Mouse (Mus musculus): Measurements from ENCODE around the gene Gtf2i. TPM values are rescaled to one million over a fixed set of nuclear protein-coding genes. Genes with fewer than 3 reads are reported as not detected.

Gene Gtf2i
- polyA plus RNA-seq, 1 experiment from 2014 or later: 29.8 TPM

DNA sequence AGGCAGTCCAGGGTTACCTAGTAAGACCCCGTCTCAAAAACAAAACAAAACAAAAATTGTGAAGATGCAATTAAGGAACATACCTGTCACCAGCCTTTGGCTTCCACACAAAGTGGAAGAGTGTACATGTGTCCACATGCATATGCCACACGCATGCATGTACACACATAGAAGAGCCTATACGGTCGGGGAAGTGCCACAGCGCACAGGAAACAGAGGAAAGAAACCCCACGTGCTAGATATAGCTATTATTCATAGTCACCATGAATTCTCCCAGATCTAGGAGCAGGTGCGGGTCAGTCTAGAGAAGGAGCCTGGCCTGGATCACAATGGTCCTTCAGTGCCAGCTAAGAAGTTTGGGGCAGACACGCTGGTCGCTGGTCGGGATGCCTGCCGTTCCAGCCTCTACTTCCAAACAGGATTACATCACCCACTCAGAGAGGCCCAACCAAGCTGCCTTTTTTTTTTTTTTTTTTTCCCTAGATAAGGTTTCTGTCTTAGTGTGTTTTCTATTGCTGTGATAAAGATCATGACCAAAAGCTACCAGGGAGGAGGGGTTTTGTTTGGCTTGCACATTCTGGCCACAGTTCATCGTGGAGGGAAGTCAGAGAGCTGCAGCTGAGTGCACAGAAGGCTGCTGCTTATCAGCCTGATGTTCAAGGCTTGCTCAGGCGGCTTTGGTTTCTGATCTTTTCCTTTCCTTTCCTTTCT lies 11.5 kb upstream of the Gtf2i start:
- Histone ChIP-seq H3K4me3 (ENCODE audit: low read depth, low read length) (no peak overlapping the region), H3K4me2 (ENCODE audit: low read depth, low read length) (no peak overlapping the region), H3K4me1 (ENCODE audit: insufficient read depth) (peaks cover 9% of the 10 kb centered on the region), H3K9ac (replicated peaks) (no peak overlapping the region), H3K9me3 (ENCODE audit: low read length) (no peaks in the 10 kb centered on the region), H3K27me3 (ENCODE audit: insufficient read depth, low read length) (no peaks in the 10 kb centered on the region), H3K27ac (ENCODE audit: low read depth) (peak overlapping the region; percentile 16; the same call in 1 of the 2 replicates), H3K36me3 (replicated peaks; ENCODE audit: insufficient read depth, low read length) (no peaks in the 10 kb centered on the region)
- 38% methylated on average over 13 of the region's 13 CpGs for WGBS (ENCODE audit: insufficient replicate concordance)
- no peak for TF ChIP-seq EP300 (IDR thresholded peaks at IDR 0.05; ENCODE audit: low read depth)
- ATAC-seq: no peak
- DNase-seq: no peak

GRCm38 (mm10) chr5:134323869-134324268 lies 9.3 kb upstream of the Gtf2i start:
- H3K9ac ChIP-seq (replicated peaks): no peak overlapping the region
- 32% methylated on average over 2 of the region's 2 CpGs for WGBS (ENCODE audit: insufficient replicate concordance)

DNA sequence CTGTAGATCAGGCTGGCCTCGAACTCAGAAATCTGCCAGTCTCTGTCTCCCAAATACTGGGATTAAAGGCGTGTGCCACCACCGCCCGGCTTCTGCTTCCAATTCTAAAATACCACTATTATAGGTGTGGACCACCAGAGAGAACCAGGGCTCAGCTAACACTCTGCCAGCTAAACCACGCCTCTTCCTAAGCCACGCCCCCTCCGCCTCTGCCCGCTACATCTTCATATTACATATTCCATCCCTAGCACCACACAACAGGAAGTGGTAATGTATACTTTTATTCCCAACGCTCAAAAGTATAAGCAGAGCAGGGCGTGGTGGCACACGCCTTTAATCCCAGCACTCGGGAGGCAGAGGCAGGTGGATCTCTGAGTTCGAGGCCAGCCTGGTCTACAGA lies 8.8 kb upstream of the Gtf2i start:
- no peaks in the 10 kb centered on the region for H3K27me3 ChIP-seq (ENCODE audit: insufficient read depth, low read length)
- no peak overlapping the region for H3K4me2 ChIP-seq (ENCODE audit: low read depth, low read length)
- ATAC-seq (no peak), DNase-seq (peak; percentile 47)
- WGBS (ENCODE audit: insufficient replicate concordance): 49% methylated on average over 13 of the region's 13 CpGs
- no peak overlapping the region for H3K9ac ChIP-seq (replicated peaks)
- H3K36me3 ChIP-seq (replicated peaks; ENCODE audit: insufficient read depth, low read length): no peaks in the 10 kb centered on the region
- no peak for TF ChIP-seq CTCF (IDR thresholded peaks at IDR 0.05; ENCODE audit: low read depth)
- TF ChIP-seq EP300 (IDR thresholded peaks at IDR 0.05; ENCODE audit: low read depth): no peak
- H3K4me1 ChIP-seq (ENCODE audit: insufficient read depth): peaks cover 9% of the 10 kb centered on the region
- H3K9me3 ChIP-seq (ENCODE audit: low read length): no peaks in the 10 kb centered on the region
- H3K4me3 ChIP-seq (ENCODE audit: low read depth, low read length): no peak overlapping the region
- H3K27ac ChIP-seq (ENCODE audit: low read depth): no peak overlapping the region

More at GRCm38 (mm10) chr5:134323869-134324268, 9.3 kb upstream of the Gtf2i start:
- Histone ChIP-seq H3K27me3 (ENCODE audit: insufficient read depth, low read length) (no peaks in the 10 kb centered on the region), H3K4me2 (ENCODE audit: low read depth, low read length) (no peak overlapping the region), H3K9me3 (ENCODE audit: low read length) (no peaks in the 10 kb centered on the region), H3K4me1 (ENCODE audit: insufficient read depth) (peaks cover 9% of the 10 kb centered on the region), H3K27ac (ENCODE audit: low read depth) (no peak overlapping the region), H3K36me3 (replicated peaks; ENCODE audit: insufficient read depth, low read length) (no peaks in the 10 kb centered on the region), H3K4me3 (ENCODE audit: low read depth, low read length) (no peak overlapping the region)
- ATAC-seq (no peak), DNase-seq (no peak)
- TF ChIP-seq CTCF (IDR thresholded peaks at IDR 0.05; ENCODE audit: low read depth) (no peak), EP300 (IDR thresholded peaks at IDR 0.05; ENCODE audit: low read depth) (no peak)

DNA sequence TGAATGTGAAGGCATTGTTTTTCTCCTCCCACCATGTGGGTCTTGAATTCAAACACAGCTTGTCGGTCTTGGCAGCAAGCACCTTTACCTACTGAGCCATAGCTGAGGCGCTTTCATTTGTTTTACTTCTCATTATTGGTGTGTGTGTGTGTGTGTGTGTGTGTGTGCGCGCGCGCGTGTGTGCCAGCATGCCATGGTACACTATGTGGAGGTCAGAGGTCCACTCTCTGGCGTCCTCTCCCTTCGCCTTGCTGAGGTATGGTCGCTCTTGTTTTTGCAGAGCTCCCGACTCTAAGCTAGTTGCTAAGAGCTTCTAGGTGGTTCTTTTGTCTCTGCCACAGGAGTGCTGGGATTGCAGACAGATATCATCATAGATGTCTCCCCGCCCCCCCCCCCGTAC lies 7.8 kb upstream of the Gtf2i start:
- H3K27me3 ChIP-seq (ENCODE audit: insufficient read depth, low read length): no peaks in the 10 kb centered on the region
- DNase-seq: peak; percentile 36
- no peak overlapping the region for H3K4me3 ChIP-seq (ENCODE audit: low read depth, low read length)
- peak overlapping the region; percentile 22; the same call in 1 of the 2 replicates for H3K4me2 ChIP-seq (ENCODE audit: low read depth, low read length)
- H3K4me1 ChIP-seq (ENCODE audit: insufficient read depth): peaks cover 9% of the 10 kb centered on the region
- TF ChIP-seq CTCF (IDR thresholded peaks at IDR 0.05; ENCODE audit: low read depth): no peak
- TF ChIP-seq EP300 (IDR thresholded peaks at IDR 0.05; ENCODE audit: low read depth): no peak
- 70% methylated on average over 13 of the region's 13 CpGs for WGBS (ENCODE audit: insufficient replicate concordance)
- H3K27ac ChIP-seq (ENCODE audit: low read depth): peak overlapping the region; percentile 31; the same call in 1 of the 2 replicates
- no peaks in the 10 kb centered on the region for H3K9me3 ChIP-seq (ENCODE audit: low read length)
- no peak overlapping the region for H3K9ac ChIP-seq (replicated peaks)
- ATAC-seq: peak; percentile 59
- no peaks in the 10 kb centered on the region for H3K36me3 ChIP-seq (replicated peaks; ENCODE audit: insufficient read depth, low read length)

- ATAC-seq: peak; percentile 53
- no peak for DNase-seq
- no peaks in the 10 kb centered on the region for H3K9me3 ChIP-seq (ENCODE audit: low read length)
Observed at GRCm38 (mm10) chr5:134321699-134322098, 7.1 kb upstream of the Gtf2i start.

DNA sequence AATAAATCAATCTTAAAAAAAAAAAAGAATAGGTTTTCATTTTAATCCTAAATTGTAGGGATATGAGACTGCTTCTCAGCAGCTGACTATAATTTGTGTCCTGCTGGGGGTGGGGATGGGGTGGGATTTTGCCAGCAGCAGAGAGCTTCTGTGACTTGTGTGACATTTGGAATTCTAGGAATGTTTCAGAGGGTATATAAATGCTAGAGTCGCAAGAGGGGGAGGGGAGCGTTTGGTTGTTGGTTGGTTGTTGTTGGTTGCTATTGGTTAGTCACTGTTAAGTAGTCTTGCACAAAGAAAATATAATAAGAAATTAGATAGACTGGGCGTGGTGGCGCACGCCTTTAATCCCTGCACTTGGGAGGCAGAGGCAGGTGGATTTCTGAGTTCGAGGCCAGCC lies 4.3 kb upstream of the Gtf2i start:
- no peaks in the 10 kb centered on the region for H3K36me3 ChIP-seq (replicated peaks; ENCODE audit: insufficient read depth, low read length)

More at GRCm38 (mm10) chr5:134321699-134322098, 7.1 kb upstream of the Gtf2i start:
- TF ChIP-seq EP300 (IDR thresholded peaks at IDR 0.05; ENCODE audit: low read depth): no peak
- TF ChIP-seq CTCF (IDR thresholded peaks at IDR 0.05; ENCODE audit: low read depth): no peak
- WGBS (ENCODE audit: insufficient replicate concordance): 59% methylated on average over 7 of the region's 7 CpGs
- no peak overlapping the region for H3K4me2 ChIP-seq (ENCODE audit: low read depth, low read length)
- H3K27ac ChIP-seq (ENCODE audit: low read depth): peak overlapping the region; percentile 31
- no peaks in the 10 kb centered on the region for H3K27me3 ChIP-seq (ENCODE audit: insufficient read depth, low read length)
- H3K9ac ChIP-seq (replicated peaks): no peak overlapping the region
- H3K4me1 ChIP-seq (ENCODE audit: insufficient read depth): peaks cover 9% of the 10 kb centered on the region
- no peaks in the 10 kb centered on the region for H3K36me3 ChIP-seq (replicated peaks; ENCODE audit: insufficient read depth, low read length)
- H3K4me3 ChIP-seq (ENCODE audit: low read depth, low read length): no peak overlapping the region

More for the DNA sequence above, 4.3 kb upstream of the Gtf2i start:
- no peaks in the 10 kb centered on the region for H3K9me3 ChIP-seq (ENCODE audit: low read length)
- no peak overlapping the region for H3K9ac ChIP-seq (replicated peaks)
- peaks cover 13% of the 10 kb centered on the region for H3K4me1 ChIP-seq (ENCODE audit: insufficient read depth)
- H3K4me2 ChIP-seq (ENCODE audit: low read depth, low read length): no peak overlapping the region
- no peak for ATAC-seq
- TF ChIP-seq CTCF (IDR thresholded peaks at IDR 0.05; ENCODE audit: low read depth) (no peak), EP300 (IDR thresholded peaks at IDR 0.05; ENCODE audit: low read depth) (no peak)
- H3K27me3 ChIP-seq (ENCODE audit: insufficient read depth, low read length): no peaks in the 10 kb centered on the region
- H3K4me3 ChIP-seq (ENCODE audit: low read depth, low read length): no peak overlapping the region
- WGBS (ENCODE audit: insufficient replicate concordance): 84% methylated on average over 6 of the region's 6 CpGs
- H3K27ac ChIP-seq (ENCODE audit: low read depth): no peak overlapping the region
- no peak for DNase-seq
